Mouse (Mus musculus) layer of hippocampus, adult 8-10 months (tissue): ENCODE measurements around the gene Slc26a1. TPM values are rescaled to one million over a fixed set of nuclear protein-coding genes. Genes with fewer than 3 reads are reported as not detected.
"Not testable (repeated sequence)": the region's sequence is repeated elsewhere in the genome, so short reads cannot be mapped to it uniquely, and the experiment has no call there.

Experiments used
- DNase-seq, 2 experiments: peaks; one replicate each; pipeline ENCODE4 v3.0.0; 2022; ENCODE audit warnings: low spot score in 2 of 2
- total RNA-seq, 4 experiments: library from RNA; stranded (reverse); gene quantifications; 2 replicates each; pipeline ENCODE4 v1.2.4; 2022

Slc26a1 gene
- total RNA-seq, 4 experiments from 2014 or later = 1.0 to 1.8 (median 1.5) TPM

DNA sequence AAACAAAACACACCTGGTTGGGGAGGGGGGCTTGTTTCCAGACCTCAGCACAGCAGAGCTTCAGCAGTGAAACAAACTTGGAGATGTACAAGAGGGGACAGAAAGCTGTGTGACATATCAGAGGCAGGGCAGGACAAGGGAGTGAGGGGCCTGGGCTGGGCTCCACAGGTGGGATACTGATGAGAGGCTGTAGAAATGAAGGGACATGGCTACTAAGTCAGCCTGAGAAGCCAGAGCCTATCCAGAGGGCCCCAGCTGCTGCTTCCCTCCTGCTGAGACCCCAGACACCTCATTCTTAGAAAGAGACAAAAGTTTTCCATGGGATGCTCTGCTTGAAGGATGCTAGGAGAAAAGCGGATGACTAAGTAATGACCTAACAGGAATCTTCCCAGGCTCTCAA is 16.8 kb downstream of the Slc26a1 start:
- DNase-seq = no peak

DNA sequence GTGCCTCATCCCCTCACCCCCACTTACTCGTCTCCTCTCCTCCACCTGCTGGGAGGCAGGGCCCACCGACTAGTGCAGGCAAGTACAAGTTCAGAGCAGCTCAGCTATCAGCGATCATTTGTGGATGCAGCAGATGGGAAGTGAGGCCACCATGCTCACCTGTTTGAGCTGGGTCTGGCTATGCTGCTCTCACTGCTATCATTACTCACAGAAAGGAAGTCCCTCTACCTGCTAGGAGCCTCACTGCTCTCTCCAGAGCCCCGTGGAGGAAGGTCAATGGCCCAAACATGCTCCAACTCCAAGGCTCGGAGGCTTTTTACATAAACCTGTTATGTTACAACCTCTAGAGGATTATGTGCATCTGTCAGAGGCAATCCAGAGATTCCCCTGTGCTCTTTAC is 18.0 kb downstream of the Slc26a1 start:
- no peak for DNase-seq

DNA sequence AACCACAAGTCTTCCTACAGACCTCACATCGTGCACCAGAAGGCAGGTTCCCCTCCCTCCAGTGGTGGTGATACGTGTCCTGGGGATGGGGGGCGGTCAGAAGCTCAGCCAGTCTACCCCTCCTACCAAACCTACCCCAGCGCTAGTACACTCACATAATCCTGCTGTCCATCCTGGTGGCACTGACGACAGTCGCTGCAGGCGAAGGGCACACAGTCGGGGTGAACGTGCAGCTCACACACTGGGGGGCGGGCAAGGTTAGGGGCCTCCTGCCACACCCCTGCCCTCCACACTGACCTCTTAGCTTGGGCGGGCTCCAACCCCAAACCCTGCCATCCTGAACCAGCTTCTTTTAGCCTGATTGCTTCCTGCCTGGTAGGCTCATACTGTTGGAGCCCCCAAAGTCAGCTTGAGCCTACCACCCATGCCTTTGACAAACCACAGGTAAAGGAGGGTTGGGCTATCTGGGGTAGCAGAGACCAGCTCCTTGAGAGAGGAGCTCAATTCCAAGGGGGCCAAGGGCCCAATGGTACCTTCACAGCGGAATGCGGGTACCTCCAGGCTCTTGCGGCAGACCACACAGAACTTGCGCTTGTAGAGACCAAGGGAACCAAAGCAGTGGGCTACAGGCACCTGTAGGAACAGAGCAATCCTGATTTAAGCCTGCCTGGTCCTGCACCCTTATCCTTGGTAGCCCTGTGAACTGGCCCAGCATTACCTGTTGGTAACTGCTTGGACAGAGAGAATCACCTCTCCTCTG is 19.3 kb downstream of the Slc26a1 start:
- DNase-seq = no peak

DNA sequence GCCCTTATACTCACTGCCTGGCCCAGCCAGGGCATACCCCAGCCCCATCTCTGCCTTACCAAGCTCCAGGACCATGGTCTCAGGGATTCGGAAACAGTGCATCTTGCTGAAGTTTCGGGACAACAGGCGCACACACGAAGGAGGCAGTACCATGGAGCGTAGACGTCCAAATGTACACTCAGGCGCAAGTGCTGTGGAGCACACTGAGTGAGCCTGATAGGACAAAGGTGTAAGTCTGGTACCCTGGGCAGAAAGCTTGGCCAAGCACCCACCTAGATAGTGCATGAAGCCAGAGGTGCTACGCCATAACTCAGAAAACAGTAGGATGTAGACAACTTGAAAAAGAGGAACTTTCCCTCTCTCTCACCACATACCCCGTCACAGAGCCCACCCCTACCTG is 20.0 kb downstream of the Slc26a1 start:
- no peak for DNase-seq

DNA sequence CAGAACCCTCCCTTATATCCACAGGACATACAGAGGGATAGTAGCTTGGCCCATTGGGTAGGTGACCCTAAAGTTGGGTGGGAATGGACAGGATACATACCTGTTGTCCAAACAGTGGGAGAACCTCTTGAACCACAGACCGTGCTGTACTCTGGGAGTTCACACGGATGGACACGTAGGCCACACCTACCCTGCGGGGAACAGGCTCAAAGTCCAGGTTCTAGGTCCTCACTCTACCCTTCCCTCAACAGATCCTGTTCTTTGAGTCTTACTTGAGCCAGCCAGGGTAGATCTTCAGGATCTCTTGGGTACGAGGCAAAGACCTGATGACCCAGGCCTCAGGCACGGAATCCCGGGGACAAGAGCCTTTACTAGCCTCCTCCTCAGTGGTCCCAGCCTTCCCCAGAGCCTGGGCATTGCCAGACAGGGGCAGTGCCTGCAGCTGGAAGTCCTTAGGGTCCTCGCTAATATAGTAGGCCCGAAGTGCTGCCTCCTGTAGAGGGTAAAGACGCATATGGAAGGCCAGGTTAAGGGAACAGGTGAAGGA is 20.9 kb downstream of the Slc26a1 start:
- DNase-seq = no peak

DNA sequence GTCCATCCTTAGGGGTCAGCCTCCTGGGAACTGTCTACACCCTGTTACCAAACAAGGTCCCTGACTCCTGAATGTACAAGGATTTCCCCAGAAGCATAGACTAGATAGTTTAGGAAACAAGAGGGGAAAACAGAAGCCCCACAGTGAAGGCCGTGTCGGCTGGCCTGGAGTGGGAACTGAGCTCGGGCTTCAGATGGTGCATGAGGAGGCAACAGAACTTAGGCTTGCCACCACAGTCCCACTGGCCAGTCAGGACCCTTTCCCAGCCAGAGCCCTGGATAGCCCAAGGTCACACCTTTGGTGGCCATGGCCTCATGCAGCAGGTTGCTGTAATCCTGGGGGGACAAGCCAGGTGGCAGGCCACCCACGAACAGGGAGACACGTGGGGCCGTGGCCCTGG is 22.0 kb downstream of the Slc26a1 start:
- no peak for DNase-seq

DNA sequence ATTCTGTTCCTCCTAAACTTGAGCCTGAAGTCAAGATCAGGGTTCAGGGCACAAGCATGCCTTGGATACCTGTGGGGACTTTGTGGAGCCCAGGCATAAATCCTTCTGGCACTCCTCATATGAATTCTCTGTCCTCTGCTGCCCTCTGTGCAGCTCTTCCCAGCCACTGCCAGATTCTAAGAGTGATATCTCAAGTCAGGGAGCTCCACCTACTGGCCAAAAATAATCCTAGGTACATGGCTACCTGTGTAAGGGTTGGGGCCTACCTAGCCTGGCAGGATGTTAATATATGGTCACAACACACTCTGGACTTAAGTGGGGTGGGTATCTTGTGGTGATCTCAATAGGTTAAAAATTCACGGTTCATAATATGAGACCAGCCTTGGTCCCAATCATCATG is 23.5 kb downstream of the Slc26a1 start:
- DNase-seq = no peak

DNA sequence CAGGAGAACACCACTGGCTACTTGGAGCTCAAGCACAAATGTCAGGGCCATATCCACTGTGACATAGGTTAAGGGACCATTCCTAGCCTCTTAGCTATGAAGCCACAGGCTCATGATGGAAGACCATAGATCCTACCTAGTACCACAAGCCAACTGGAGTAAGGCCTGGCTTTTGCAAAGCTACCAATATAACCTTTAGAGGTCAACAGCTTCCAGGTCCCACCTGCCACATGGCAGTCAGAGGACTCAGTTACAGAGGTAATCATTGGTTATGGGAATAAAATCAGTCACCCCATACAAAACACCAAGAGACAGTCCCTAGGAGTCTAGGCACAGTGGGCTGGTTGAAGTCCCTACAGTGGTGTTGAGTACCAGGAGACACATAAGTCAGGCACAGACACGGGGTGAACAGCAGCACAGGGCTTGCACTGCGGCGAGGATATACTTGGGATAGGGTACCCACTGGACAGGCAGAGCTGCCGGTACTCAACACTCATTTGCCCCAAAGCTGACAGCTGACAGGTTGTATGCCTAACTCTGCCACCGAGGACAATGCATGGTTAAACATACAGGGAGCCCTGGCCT is 24.1 kb downstream of the Slc26a1 start:
- DNase-seq = no peak

DNA sequence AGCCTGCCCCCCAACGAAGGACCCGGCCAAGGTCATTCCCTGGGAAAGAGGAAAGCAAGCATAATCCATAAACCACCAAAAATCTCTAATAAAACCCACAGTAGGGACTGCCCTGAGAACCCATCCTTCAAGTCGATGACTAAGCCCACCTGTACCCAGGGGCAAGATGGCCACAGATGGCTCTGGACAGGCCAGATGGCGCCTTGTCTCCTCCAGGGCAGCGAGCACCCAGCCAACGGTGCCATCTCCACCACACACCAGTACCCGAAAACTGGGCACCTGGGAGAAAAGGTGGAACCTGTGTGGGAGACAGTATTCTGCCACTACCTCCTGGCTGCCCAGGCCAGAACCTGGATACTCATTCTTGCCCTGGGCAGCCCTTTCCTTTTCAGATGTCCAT is 25.0 kb downstream of the Slc26a1 start:
- DNase-seq = no peak

DNA sequence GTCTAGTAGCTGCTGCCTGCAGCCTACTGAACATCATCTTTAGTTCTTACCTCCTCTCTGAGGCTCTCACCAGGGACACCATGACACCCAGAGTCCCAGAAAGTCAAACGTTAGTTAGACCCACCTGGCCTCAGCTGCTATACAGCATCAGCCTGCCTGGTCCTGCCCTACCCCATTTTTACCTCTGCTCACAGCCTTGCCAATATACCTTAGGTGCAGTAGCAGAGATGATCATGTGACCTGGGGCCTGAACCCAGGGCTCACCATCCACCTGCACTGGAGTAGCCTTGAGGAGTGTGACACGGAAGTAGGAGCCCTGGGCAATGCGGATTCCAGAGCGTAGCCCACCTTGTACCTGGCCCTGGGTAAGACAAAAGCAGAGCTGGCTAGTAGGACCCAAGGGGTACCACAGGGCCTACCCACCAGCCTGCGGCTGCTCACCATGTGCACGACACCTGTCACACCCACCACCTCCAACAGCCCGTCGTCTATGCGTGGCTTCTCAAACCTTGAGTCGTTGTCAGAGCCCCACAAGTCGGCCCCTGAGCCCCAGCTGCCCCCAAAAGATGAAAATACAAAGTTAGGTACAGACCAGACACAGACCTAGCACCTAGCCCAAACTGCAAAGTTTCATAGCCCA is 26.3 kb downstream of the Slc26a1 start:
- DNase-seq = no peak

DNA sequence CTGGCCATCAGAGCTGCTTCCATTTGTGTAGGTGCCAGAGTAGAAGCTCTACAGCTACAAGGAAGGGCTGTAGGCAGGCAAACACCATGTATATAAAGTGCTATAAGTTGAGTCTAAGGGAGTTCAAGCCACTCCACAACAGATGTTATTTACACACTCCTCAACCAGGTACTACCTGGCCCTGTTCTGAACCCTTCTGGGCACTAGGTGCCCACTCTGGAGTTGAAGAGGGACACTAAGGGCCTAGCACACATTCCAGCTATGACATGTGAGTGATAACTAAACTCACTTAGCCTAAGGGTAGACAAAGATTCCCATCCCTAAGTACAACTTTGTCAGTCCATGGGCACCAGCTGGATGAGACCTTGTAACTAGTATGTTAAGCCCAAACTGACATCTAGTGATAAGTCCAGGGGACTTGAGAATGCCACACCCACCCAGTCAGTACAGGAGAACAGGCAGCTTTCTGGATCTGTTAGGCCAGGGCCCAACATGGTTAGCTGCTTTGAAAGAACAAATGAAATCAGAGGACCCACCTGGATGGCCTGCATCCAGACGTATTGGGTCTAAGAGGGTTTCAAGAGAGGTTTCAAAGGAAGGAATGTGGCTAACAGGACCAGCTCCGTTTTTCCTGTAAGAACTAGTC is 27.4 kb downstream of the Slc26a1 start:
- DNase-seq = no peak

DNA sequence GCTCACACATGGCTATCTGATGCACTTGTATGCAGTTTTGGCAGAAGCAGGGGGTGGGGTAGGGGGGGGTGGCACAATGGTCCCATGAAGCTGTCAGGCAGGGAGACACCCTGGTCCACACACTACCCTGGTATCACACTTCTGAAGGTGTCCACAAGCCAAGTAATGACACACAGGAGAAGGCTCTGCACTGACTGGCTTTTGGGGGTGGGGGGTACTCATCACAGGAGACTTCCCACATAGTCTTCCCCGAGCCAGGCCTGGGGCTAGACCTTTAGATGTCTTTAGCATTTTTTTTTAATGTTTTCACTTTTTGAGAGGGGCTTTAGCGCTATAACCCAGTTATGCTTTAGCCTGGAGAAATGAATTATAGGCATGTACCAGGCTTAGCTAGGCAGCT is 28.1 kb downstream of the Slc26a1 start:
- no peak for DNase-seq

DNA sequence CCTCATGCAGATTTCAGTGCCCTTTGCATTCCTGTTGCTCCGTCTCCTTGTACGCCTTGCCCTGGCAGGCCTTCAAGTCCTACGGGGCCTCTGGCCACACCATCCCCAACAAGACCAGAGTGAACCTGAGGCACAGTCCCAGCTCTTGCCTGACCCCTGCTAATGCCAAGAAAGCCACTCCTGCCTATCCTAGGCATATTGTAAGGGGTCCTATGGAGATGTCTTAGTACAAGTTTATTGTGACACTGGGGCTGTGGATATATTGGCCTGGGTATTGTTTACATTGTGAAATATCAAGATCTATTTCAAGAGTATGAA is 29.1 kb downstream of the Slc26a1 start:
- no peak for DNase-seq

DNA sequence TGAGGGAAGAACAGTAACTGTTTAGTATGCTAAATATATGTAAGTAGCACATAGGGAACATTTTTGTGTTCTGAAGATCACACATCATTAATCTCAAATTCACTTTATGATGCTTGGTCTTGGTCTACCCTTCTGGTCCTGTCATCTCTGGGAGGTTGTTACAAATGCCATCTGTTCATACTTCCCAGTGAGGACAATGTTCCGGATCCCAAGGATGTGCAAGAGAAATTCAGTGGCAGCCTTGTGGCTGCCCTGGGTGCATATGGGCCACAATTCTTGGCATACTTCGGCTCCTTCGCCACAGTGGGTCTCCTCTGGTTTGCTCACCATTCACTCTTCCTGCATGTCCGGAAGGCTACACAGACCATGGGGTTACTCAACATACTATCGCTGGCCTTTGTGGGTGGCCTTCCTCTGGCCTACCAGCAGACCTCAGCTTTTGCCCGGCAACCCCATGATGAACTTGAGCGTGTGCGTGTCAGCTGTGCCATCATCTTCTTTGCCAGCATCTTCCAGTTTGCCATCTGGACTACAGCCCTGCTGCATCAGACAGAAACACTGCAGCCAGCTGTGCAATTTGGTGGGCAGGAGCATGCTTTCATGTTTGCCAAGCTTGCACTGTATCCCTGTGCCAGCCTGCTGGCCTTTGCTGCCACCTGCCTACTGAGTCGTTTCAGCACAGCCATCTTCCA is 29.6 kb downstream of the Slc26a1 start:
- no peak for DNase-seq

DNA sequence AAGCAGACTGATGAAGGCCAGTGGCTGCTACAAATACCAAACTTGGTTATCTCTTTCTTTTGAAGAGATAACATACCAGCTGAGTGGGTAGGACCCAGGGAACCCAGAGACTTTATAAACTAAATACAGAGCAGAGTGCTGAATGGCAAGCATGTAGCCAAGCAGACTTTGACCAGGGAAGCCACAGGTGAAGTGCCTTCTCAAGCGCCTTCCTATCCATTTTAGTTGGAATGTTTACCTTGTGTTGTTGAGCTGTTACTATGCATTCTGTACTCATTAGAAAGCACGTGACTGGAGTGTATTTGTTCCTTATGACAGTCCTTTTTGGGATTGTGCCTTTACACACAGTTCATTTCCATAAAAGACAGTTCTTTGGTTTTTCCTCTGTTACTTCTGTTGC is 31.7 kb downstream of the Slc26a1 start:
- DNase-seq = no peak

DNA sequence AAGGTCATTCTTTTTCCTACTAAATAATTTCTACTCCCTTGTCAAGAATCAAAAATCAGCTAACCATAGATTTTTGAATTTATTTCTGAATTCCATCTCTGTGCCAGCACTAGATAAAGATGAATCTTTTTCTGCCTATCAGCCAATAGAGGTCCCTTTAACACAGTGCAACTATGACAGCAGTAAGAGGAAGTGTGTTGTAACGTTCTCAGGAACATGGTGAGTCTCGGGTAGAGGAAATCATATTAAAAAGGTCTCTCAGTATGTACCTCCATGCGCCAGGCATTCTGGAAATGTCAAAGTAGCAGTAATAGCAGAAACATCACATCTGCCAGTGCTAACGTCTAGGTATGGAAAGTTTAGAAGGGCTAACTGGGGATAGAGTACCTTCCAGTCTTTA is 39.2 kb downstream of the Slc26a1 start:
- no peak for DNase-seq

DNA sequence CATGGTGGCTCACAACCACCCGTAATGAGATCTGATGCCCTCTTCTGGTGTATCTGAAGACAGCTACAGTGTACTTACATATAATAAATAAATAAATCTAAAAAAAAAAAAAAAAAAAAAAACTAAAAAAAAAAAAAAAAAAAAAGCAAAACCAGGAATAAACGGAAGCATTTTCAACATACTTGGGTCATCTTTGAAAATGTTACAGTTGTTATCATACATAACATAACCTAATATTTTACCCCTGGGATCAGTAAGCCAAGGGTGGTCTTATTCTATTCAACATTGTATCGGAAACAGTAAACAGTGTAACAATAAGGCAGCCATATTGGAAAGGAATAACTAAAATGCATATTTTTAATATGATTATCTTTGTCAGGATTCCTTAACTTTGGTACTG is 41.3 kb downstream of the Slc26a1 start:
- not testable (repeated sequence) for DNase-seq

DNA sequence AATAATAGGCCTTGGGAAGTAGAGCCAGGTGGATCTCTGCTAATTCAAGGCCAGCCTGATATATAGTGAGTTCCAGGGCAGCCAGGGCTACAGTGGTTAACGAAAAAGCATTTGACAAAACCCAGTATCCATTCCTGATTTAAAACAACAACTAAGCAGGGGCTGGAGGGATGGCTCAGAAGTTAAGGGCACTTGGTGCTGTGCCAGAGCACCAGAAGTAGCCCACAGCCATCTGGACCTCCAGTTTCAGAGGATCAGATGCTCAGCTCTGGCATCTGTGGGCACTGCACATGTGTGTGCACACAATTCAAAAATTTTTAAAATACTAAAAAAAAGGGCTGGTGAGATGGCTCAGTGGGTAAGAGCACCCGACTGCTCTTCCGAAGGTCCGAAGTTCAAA is 41.7 kb downstream of the Slc26a1 start:
- no peak for DNase-seq

DNA sequence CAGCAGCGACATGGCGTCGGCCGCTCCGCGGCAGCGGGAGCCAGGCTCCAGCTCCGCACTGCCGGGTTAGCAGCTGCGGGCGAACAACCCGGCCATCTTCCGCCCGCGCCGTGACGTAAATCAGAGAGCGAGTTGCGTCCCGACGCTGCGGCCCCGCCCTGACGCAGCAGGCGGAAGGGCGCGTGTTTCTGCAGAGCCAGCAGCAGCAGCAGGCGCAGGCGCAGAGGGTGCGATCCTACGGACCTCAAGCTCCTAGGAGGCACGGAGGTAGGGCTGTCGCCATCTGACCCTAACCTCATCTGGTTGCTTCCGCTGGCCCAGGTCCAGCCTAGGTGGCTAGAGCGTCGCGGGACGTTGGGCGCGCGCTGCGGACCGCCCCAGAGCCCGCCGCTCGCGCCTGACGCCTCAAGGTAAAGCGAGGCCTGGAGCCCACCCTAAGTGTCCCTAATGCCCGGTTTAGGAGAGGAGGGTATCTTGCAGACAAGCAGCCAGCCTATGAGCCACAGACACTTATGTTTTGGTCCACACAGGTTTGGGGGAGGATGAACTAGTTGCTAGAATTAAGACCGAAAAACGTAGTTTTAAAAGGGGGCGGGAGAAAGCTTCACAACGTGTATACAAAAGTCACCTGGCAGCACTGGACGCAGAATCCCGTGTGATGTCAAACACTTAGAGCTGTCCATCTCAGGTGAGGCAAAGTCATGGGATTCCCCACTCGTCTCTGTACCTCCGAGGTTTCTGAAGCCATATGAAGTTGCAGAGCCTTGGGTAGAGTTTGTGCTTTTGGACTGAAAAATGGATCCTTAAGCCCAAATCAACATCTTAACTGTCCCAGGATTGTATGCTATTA is 45.5 kb downstream of the Slc26a1 start, which contains the start of the genes Gak and Tmem175:
Gene Gak (minus strand): TSS at position 122 of the 850 bp plus-strand sequence.
Gene Tmem175 (plus strand): TSS at position 137 of the 850 bp plus-strand sequence.
- peak; percentile 87 to 90 for DNase-seq

DNA sequence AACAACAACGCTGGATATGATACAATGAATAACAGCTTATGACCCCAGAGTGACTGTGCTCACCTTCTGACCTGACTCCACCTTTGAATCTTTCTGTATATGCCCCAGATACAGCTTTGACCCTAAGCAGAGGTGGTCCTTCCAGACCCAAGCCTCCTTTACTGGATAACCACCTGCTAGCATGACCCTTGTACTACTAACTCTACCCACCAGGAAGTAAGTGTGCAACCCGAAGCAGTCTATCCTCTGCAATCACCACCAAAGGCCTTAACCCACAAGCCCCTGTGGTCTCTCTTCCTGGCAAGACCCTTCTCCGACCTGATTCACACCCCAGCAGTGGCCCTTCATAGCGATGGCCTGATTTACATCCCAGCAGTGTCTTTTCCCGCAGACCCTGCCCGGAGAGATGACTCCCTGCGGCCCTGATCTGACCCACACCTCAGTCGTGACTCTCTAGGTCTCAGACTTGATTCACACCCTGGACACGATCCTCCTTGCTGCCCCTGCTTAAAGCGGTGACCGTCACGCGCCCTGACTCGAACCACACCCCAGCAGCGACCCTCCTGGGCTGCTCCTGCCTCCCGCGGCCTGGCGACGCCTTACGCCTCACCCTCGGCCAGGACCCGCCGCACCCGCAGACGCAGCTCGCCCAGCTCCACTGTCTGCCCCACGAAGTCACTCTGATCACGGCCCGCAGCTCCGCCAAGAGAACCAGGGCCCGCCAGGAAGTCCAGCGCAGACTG is 46.3 kb downstream of the Slc26a1 start:
- DNase-seq = no peak
